Mouse (Mus musculus) adipocyte (in vitro differentiated cells): ENCODE data around the gene Rab5b.

Experiments used
- DNase-seq: peaks from one replicate; pipeline ENCODE4 v3.0.0-alpha.2; 2016; ENCODE audit warnings: low spot score

The Rab5b gene

DNA sequence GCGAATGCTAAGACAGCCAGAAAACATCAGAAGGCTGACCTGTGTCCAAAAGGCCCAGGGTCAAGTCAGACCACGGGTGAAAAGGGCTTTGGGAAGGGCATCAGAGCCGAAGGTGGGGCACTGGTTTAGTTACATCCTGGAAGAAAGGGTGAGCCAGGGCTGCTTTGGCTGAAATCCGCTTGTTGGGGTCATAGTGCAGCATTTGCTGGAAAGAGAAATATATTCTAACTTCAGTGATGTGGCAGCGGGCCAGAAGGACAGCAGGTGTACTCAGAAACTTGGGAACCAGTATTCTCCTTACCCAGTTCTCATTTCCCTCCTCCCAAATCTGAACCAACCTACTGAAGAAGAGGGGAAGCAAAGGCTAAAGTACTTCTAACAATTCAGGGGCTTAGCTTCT, 2.9 kb upstream of the Rab5b start:
- no peak for DNase-seq

- DNase-seq = peak; percentile 20
Measured at GRCm38 (mm10) chr10:128697072-128697725, 1.1 kb upstream of the Rab5b start.

DNA sequence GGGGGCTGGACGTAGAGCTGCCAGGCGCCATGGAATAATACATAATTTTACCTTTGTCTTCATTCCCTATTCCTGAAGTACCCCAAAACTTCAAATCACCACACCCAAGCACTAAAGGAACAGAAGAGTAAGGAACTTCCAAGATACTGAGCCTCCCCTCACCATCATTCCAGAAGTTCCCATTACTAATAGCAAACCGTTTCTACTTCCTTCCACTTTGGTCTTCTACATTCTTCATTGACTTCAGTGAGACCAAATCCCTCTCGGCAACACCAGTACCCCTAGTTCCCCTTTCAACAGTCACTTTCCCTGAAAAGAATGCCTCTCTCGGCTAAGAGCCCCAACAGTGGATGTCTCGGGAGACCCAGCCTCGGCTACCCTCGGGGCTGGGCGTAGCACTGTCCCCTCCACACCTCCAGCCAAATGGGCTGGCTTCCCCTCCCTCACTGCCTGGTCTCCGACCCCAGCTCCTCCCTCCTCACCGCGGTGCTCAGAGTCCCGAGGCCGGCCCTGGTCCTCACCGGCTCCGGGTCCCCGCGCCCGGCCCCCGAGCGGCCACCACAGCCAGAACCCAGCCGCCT, 563 bp downstream of the Rab5b start:
- DNase-seq = no peak

DNA sequence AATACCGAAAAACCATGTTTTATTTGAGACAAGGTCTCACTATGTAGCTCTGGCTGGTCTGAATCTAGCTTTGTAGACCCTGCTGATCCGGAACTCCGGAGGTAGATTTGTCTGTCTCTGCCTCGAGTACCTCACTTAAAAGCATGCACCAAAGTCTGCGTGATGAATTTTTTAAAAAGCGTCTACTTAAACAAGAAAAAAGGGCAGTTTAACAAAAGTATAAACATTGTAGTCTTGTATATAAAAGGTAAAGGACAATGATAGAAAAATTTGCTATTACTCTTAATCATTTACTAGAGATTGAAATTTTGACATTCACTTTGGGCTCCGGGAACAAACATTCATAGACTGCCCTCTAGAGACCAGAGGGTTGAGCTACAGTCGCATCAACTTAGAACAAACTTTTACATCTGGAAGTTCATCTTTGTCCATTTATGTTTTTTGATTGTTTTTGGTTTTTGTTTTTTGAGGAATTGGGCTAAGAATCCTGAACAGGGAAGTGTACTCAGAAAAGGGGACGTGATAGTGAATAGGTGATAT, 21.5 kb downstream of the Rab5b start:
- DNase-seq = peak; percentile 64

DNA sequence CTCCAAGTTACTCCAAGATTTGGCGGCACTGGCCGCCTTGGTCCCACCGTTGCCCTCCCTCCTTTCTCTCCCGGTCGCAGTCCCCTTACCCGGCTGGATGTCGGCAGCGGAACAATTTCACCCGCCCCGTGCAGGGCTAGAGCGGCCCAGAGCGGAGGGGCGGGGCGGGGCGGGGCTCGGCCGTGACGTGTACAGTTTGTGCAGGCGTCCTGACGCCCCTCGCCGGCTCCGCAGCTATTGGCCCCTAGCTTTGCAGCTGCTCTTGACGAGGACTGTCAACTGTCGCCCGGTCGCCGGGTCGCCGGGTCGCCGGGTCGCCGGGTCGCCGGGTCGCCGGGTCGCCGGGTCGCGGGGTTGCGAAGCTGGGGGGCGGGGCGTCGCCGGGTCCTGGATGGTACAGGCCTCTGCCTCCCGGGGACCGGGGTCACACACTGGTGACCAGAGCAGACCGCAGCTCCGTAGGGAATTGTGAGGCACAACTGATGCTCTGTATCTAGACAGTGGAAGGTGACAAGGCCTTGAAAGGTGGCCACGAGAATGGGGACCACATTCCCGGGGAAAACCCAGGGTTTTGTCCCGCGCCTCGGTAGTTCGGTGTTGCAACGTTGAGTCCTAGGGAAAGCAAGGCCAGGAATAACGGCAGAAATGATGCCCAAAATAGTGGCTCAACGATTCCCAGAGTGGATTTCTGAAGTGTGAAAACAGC, 22.1 kb downstream of the Rab5b start, which contains the start of gene Suox:
Gene Suox (minus strand): TSS at position 311 of the 706 bp plus-strand sequence.
- peak; percentile 67 for DNase-seq

- DNase-seq = no peak
Measured at GRCm38 (mm10) chr10:128671148-128671547, 24.9 kb downstream of the Rab5b start.

- no peak for DNase-seq
Measured at GRCm38 (mm10) chr10:128668790-128669672, 27.0 kb downstream of the Rab5b start.

- DNase-seq = no peak
Measured at GRCm38 (mm10) chr10:128665806-128666205, 30.3 kb downstream of the Rab5b start.

GRCm38 (mm10) chr10:128665307-128665706, 30.8 kb downstream of the Rab5b start:
- DNase-seq = no peak

DNA sequence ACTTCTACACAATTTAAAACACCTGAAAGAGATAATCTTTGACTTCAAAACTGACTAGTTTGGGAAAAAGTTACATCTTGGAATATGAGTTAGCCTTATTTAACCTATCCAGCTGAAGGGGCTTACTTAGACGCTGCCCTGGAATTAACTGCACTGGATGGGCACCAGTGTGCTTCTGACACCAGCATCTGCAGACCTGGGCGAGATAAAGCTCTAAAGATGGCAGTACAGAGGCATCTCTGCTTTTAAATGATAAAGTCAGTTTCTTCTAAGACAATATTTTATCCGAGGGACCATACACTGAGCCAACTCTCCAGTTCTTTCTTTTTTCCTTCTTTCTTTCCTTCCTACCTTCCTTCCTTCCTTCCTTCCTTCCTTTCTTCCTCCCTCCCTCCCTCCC, 31.3 kb downstream of the Rab5b start:
- no peak for DNase-seq

- DNase-seq = no peak
Measured at GRCm38 (mm10) chr10:128663441-128664220, 32.4 kb downstream of the Rab5b start.

DNA sequence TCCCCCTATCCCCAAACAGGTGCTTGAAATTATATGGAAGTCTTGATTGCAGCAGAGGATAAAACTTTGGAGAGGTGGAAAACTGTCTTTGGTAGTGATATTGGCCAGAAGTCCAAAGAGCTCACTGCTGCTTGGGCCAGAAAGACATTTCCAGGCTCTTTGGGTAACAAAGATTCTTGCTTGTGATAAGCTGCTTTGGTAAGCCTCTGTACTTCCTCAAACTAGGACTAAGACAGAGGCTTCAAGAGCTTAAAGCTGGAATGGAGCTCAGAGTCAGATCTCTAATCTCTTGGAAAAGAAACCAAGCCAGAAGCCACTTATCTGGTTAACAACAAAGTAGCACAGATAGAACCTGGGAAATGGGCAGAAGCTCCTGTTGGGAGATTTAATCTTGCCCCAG, 33.6 kb downstream of the Rab5b start:
- no peak for DNase-seq

GRCm38 (mm10) chr10:128659490-128659889, 36.6 kb downstream of the Rab5b start:
- no peak for DNase-seq

DNA sequence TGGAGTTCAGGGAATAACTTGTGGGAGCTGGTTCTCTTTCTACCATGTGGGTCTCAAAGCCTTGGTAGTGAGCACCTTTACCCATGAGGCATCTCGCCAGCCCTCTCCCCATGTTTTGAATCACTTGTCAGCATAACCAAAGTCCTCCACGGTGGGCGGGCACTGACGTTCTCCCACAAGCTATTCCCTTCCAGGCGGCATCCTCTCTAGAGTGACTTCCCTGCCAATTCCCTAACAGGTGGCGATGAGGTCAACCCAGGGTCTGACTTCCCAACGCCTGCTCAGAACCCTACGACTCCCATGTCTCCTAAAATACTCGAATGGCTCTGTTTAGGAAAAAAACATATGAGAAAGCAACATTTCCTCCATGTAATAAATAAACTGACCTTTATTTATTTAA, 38.2 kb downstream of the Rab5b start:
- DNase-seq = no peak

DNA sequence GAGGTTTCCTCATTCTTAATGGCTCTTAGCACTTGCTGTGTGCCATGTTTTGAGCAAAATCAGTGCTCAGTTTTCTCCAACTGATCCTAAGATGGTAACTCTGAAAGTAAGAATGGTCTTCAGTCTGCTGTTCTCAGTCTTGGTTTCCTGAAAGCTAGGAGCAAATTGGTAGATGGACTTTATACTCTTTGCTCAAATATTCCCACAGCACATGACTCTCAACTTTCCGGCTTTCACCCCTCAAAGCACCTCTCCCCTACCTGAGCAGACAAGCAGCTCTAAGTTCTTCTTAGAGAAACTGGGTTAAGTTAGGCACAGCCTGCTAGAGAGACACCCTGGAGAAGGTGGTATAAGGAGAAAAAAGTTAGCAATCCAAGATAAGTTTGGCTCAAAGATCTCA, 39.3 kb downstream of the Rab5b start:
- no peak for DNase-seq

DNA sequence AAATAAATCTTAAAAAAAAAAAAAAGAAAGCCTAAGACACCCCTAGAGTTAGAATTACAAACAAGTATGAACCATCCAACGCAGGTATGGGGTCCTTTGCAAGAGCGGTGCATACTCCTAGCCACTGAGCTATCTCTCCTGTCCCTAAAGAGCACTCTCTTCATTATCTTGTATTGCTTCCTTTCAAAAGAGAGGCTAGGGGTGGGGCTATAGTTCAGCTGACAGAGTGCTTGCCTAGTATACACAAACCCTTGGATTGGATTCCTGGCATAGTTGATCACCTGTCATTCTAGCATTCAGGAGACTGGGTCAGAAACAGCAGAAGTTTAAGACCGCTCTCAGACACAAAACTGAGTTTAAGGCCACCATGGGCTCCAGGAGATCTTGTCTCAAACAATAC, 40.8 kb downstream of the Rab5b start:
- no peak for DNase-seq

DNA sequence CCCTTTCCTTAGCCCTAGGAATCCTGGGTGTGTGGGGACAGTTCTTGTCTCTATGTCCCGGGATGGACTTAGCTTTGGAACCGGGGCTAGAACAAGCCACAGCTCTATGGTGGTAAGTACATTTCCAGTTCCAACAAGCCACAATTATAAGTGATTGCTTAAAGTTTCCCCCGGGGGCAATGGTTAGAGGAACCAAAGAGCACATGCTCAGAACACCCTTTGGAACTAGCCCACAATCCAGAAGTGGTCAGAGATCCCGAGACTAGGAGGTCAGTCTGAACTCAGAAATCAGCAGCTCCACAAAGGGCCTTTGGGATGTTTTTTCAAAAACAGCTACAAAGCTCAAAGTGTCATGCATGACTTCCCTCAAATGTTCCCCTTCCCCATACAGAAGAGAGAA, 42.2 kb downstream of the Rab5b start:
- DNase-seq = peak; percentile 8

DNA sequence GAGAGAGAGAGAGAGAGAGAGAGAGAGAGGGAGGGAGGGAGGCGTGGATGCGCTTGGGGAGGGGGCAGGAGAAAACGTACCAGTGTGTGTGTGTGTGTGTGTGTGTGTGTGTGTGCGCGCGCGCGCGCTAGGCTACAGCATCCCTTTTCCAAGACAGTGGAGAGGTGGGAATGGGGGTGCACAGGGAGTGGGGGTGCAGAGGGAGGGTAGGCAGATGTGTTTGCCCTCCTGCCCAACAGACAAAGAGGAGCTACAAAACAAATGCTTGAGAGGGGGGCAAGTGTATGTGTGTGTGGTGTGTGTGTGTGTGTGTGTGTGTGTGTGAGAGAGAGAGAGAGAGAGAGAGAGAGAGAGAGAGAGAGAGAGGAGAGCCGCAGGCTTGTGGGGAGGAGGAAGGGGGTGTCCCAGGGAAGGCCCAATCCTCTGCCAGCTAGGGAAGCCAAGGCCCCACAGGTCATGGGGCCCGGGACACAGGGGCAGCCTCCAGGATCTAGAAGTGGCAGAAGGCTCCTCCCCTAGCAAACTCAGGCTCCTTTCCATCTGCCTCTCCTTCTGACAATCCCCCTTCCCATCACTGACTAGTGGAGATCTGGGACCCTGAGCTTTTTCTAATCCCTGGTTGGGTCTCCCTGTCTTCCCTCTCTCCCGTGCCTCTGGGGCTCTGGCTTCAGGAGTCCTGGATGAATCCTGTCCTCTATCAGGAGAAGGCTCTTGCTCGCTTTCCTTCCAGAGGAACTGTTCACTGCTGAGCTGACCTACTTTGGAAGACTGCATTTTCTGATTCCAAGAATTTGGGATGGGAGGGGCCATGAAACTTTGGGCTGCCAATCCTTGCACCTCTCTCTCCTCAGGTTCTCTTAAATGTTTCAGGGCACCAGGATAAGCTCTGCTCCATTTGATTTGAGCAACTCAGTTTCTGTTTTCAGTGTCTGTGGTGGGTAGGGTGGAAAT, 49.6 kb downstream of the Rab5b start:
- no peak for DNase-seq

GRCm38 (mm10) chr10:128645111-128646011, 50.7 kb downstream of the Rab5b start, which contains the start of gene Ikzf4:
Gene Ikzf4, minus strand, starts transcription at chr10:128645991.
- no peak for DNase-seq
